9 mouse cellular contexts compared by ENCODE assay signal in the genomic region with DNA sequence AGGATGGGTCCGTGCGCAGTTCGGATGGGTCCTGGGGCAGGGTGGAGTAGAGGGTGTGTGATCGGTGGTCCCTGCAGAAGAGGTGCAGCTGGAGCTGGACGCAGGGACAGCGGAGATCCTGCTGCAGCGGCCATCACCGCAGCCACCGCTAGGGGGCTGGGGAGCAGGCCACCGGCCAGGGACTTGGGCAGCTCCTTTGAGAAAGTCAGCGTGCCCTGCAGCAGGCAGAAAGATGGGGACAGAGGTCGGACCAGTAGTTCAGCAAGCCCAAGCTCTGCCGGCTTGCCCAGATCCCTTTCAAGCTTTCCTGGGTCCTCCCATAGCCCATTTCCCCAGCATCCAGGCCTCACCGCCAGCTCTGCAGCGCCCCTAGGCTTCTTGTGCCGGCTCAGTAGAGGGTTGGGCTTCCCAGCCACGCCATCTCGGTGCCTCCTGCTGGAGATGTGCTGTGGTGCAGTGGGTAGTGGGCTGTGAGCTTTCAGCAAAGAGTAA. TPM values are rescaled to one million over a fixed set of nuclear protein-coding genes. Genes with fewer than 3 reads are reported as not detected.
A peak's percentile ranks its signal among the peaks of the same experiment; 100 is the strongest.
DNase-seq lines count a peak whose midpoint lies in the region; ATAC-seq and TF ChIP-seq lines count a peak whose summit lies in the region.
"Had no signal": no experiment of that assay in that cellular context is flagged by ENCODE, and none has a peak within 500 bp of the region (broad histone marks: within the 10 kb centered on the region; RNA-seq: fewer than 3 reads in every experiment).

No protein-coding gene starts in this region.

- no peaks in the 10 kb centered on the region for H3K36me3 ChIP-seq in heart, embryonic 16.5 days (ENCODE audit: control insufficient read depth, insufficient read depth)
- H3K36me3 ChIP-seq in lung, embryonic 16.5 days (ENCODE audit: control insufficient read depth, insufficient read depth, low read length), result 0 out of 2 replicates have a peak, but pooled peaks cover 6% of the 10 kb centered on the region

- 64% methylated on average over 18 of the region's 18 CpGs for WGBS in bone marrow, adult 2 months
- 16% methylated on average over 18 of the region's 18 CpGs for WGBS in heart, embryonic 16.5 days
- 7% methylated on average over 18 of the region's 18 CpGs for WGBS in lung, embryonic 16.5 days

- TF ChIP-seq POLR2A in bone marrow, adult 2 months (IDR thresholded peaks at IDR 0.05; ENCODE audit: borderline replicate concordance, control insufficient read depth, low read depth, low read length), result no peak

- peak; percentile 44 for DNase-seq in MN1 (ENCODE audit: low spot score)
- peak; percentile 91 for DNase-seq in kidney, postnatal 10 days
- DNase-seq in retina, embryonic 14.5 days (ENCODE audit: low spot score), result peak; percentile 88
- no peak for DNase-seq in c-Kit-positive CD71-positive TER-119-positive erythroid progenitor cells, embryonic 14.5 days (ENCODE audit: low spot score)

- peak; percentile 64; the same call in 1 of the 2 replicates for TF ChIP-seq CTCF in bone marrow, adult 2 months (IDR thresholded peaks at IDR 0.05; ENCODE audit: control insufficient read depth, insufficient read depth, low read length)

- peak overlapping the region; percentile 60 for H3K9ac ChIP-seq in heart, embryonic 16.5 days (ENCODE audit: low read length)
- H3K9ac ChIP-seq in lung, embryonic 16.5 days (ENCODE audit: low read length), result peak overlapping the region; percentile 59

- no peak overlapping the region for H3K27ac ChIP-seq in bone marrow, adult 2 months (ENCODE audit: control insufficient read depth, insufficient read depth, low read depth, low read length, poor library complexity)
- H3K27ac ChIP-seq in heart, embryonic 16.5 days (ENCODE audit: low read length), result no peak overlapping the region
- H3K27ac ChIP-seq in lung, embryonic 16.5 days (ENCODE audit: low read length), result no peak overlapping the region

- H3K27me3 ChIP-seq in heart, embryonic 16.5 days (ENCODE audit: control insufficient read depth, insufficient read depth, low read length), result no peaks in the 10 kb centered on the region
- no peaks in the 10 kb centered on the region for H3K27me3 ChIP-seq in lung, embryonic 16.5 days (ENCODE audit: control insufficient read depth, insufficient read depth, low read depth, low read length)

- no peak overlapping the region for H3K4me3 ChIP-seq in bone marrow, adult 2 months (replicated peaks; ENCODE audit: control insufficient read depth, low read depth, low read length)
- H3K4me3 ChIP-seq in heart, embryonic 16.5 days (ENCODE audit: low read length), result peak overlapping the region; percentile 45
- H3K4me3 ChIP-seq in lung, embryonic 16.5 days (ENCODE audit: low read length), result peak overlapping the region; percentile 38

- no peaks in the 10 kb centered on the region for H3K9me3 ChIP-seq in heart, embryonic 16.5 days (replicated peaks; ENCODE audit: control insufficient read depth, low read length)
- H3K9me3 ChIP-seq in lung, embryonic 16.5 days (ENCODE audit: control insufficient read depth, low read length), result no peaks in the 10 kb centered on the region

- no peaks in the 10 kb centered on the region; the same call in 1 of the 2 replicates for H3K4me1 ChIP-seq in bone marrow, adult 2 months (ENCODE audit: control insufficient read depth, insufficient read depth, low read length)
- peaks cover 21% of the 10 kb centered on the region for H3K4me1 ChIP-seq in heart, embryonic 16.5 days (ENCODE audit: control insufficient read depth, insufficient read depth, low read length)
- peaks cover 32% of the 10 kb centered on the region for H3K4me1 ChIP-seq in lung, embryonic 16.5 days (replicated peaks; ENCODE audit: control insufficient read depth, insufficient read depth, low read length)

- ATAC-seq in erythroblast, adult 5-6 weeks (replicated peaks; ENCODE audit: low FRiP score, poor library complexity, severe bottlenecking), result peak; percentile 55
- peak; percentile 45; the same call in 1 of the 2 replicates for ATAC-seq in heart, embryonic 16.5 days (replicated peaks; ENCODE audit: extremely low read depth, insufficient read depth, low FRiP score)
- ATAC-seq in lung, embryonic 16.5 days (ENCODE audit: low read depth), result peak; percentile 74

- H3K4me2 ChIP-seq in heart, embryonic 16.5 days (ENCODE audit: low read depth, low read length), result peak overlapping the region; percentile 80
- peak overlapping the region; percentile 63 for H3K4me2 ChIP-seq in lung, embryonic 16.5 days (ENCODE audit: low read depth, low read length)

RNA-seq across cellular contexts. Expression of a gene that starts 4.6 kb away (rescaled TPM):
- 1.5 and 2.3 TPM in 2 replicates for polyA plus RNA-seq in bone marrow, adult 2 months (2011; ENCODE audit: insufficient read depth, insufficient read length, low replicate concordance, missing spikeins)
- total RNA-seq in erythroblast, adult 5-6 weeks (2015; ENCODE audit: low replicate concordance), result 0.96 and 2.1 TPM in 2 replicates
- 0.70 and 1.3 TPM in 2 replicates for total RNA-seq in erythroblast, adult 5-6 weeks (2017; ENCODE audit: low replicate concordance)
- 0.19 TPM in 1 of 2 replicates, not detected in the other for polyA plus RNA-seq in heart, embryonic 16.5 days (2015; fragmentation: Nextera tagmentation; extraction: Ambion mirVana)
- polyA plus RNA-seq in lung, embryonic 16.5 days (2015; fragmentation: Nextera tagmentation; extraction: Ambion mirVana), result 0.44 TPM in 1 of 2 replicates, not detected in the other

RNA-seq across cellular contexts. Expression of a gene that starts 24.8 kb away (rescaled TPM):
- polyA plus RNA-seq in bone marrow, adult 2 months (2011; ENCODE audit: insufficient read depth, insufficient read length, low replicate concordance, missing spikeins), result 9.8 and 12.7 TPM in 2 replicates
- total RNA-seq in erythroblast, adult 5-6 weeks (2015; ENCODE audit: low replicate concordance), result 2.9 and 5.6 TPM in 2 replicates
- total RNA-seq in erythroblast, adult 5-6 weeks (2017; ENCODE audit: low replicate concordance), result 0.68 and 0.84 TPM in 2 replicates
- 6.5 and 7.5 TPM in 2 replicates for polyA plus RNA-seq in heart, embryonic 16.5 days (2015; fragmentation: Nextera tagmentation; extraction: Ambion mirVana)
- polyA plus RNA-seq in lung, embryonic 16.5 days (2015; fragmentation: Nextera tagmentation; extraction: Ambion mirVana), result 7.6 and 8.6 TPM in 2 replicates

RNA-seq across cellular contexts. Expression of a gene that starts 42.5 kb away (rescaled TPM):
- 146 and 155 TPM in 2 replicates for polyA plus RNA-seq in bone marrow, adult 2 months (2011; ENCODE audit: insufficient read depth, insufficient read length, low replicate concordance, missing spikeins)
- total RNA-seq in erythroblast, adult 5-6 weeks (2015; ENCODE audit: low replicate concordance), result 123 and 131 TPM in 2 replicates
- 54.0 and 56.5 TPM in 2 replicates for total RNA-seq in erythroblast, adult 5-6 weeks (2017; ENCODE audit: low replicate concordance)
- polyA plus RNA-seq in heart, embryonic 16.5 days (2015; fragmentation: Nextera tagmentation; extraction: Ambion mirVana), result 155 and 161 TPM in 2 replicates
- 282 and 290 TPM in 2 replicates for polyA plus RNA-seq in lung, embryonic 16.5 days (2015; fragmentation: Nextera tagmentation; extraction: Ambion mirVana)

RNA-seq across cellular contexts. Expression of a gene that starts 51.5 kb away (rescaled TPM):
- 7.3 and 23.1 TPM in 2 replicates for polyA plus RNA-seq in bone marrow, adult 2 months (2011; ENCODE audit: insufficient read depth, insufficient read length, low replicate concordance, missing spikeins)
- 2.5 and 7.9 TPM in 2 replicates for total RNA-seq in erythroblast, adult 5-6 weeks (2015; ENCODE audit: low replicate concordance)
- 2.4 TPM in 2 replicates for total RNA-seq in erythroblast, adult 5-6 weeks (2017; ENCODE audit: low replicate concordance)
- 64.0 and 72.7 TPM in 2 replicates for polyA plus RNA-seq in heart, embryonic 16.5 days (2015; fragmentation: Nextera tagmentation; extraction: Ambion mirVana)
- polyA plus RNA-seq in lung, embryonic 16.5 days (2015; fragmentation: Nextera tagmentation; extraction: Ambion mirVana), result 38.8 and 42.3 TPM in 2 replicates

RNA-seq across cellular contexts. Expression of a gene that starts 56.9 kb away (rescaled TPM):
- 218 and 304 TPM in 2 replicates for polyA plus RNA-seq in bone marrow, adult 2 months (2011; ENCODE audit: insufficient read depth, insufficient read length, low replicate concordance, missing spikeins)
- total RNA-seq in erythroblast, adult 5-6 weeks (2015; ENCODE audit: low replicate concordance), result 449 and 473 TPM in 2 replicates
- 629 and 671 TPM in 2 replicates for total RNA-seq in erythroblast, adult 5-6 weeks (2017; ENCODE audit: low replicate concordance)
- polyA plus RNA-seq in heart, embryonic 16.5 days (2015; fragmentation: Nextera tagmentation; extraction: Ambion mirVana), result 3.3 and 3.9 TPM in 2 replicates
- 4.3 and 6.9 TPM in 2 replicates for polyA plus RNA-seq in lung, embryonic 16.5 days (2015; fragmentation: Nextera tagmentation; extraction: Ambion mirVana)
- polyA plus RNA-seq: frontal cortex, adult 2 months had no signal
